Mouse (Mus musculus): ENCODE results near the gene Rtn4rl2. TPM values are rescaled to one million over a fixed set of nuclear protein-coding genes. Genes with fewer than 3 reads are reported as not detected.

The Rtn4rl2 gene
- polyA plus RNA-seq, 1 experiment from 2014 or later, result 1.1 TPM

DNA sequence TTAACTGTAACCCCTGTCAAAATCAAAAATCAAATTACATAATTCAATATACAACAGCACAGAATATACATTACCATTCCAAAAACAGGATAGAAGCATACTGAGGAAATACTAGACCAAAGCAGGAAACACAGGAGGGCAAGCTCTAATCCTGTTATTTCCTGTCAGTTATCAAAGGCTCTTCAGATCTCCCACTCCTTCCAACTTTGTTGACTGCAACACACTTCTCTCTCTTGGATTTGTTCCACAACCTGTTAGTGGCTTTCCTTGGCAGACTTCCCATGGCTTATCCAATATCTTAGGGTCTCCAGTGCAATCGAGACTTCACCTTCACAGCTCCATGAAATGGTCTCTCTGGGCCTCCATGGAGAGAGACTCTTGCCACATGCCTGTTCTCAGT is 41.3 kb downstream of the Rtn4rl2 start:
- no peak for DNase-seq (ENCODE audit: low spot score)

DNA sequence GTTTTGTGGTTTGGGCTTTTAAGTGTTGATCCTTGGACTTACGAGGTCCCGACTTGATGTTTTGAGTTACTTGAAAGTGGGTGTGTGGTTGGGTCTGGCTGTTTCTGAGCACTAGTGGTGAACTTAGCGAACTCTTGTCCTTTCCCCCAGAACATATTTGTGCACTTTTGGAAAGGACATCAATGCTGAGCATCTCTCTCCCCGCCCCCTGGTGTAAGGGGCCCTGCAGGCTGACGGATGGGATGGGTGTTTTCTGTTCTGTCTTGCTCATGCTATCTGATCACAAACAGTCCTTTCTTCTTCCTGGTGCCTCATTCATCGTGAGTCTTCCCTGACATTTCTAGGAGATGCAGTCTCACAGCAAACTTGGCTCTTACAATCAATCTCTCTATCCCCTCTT is 42.9 kb downstream of the Rtn4rl2 start:
- no peak overlapping the region for H3K27ac ChIP-seq
- H3K4me3 ChIP-seq (replicated peaks; ENCODE audit: low read depth, low read length), result no peak overlapping the region
- no peaks in the 10 kb centered on the region for H3K36me3 ChIP-seq (ENCODE audit: insufficient read depth, low read length)
- ATAC-seq (replicated peaks; ENCODE audit: low FRiP score, low read depth) (no peak), DNase-seq (ENCODE audit: low spot score) (no peak)
- 75% methylated on average over 6 of the region's 6 CpGs for WGBS
- H3K27me3 ChIP-seq (ENCODE audit: insufficient read depth, low read length), result peaks cover 6% of the 10 kb centered on the region; the same call in 1 of the 2 replicates
- no peaks in the 10 kb centered on the region for H3K9me3 ChIP-seq (replicated peaks; ENCODE audit: low read length)
- no peak overlapping the region for H3K9ac ChIP-seq (ENCODE audit: low read depth, low read length)
- H3K4me2 ChIP-seq (ENCODE audit: low read length), result no peak overlapping the region
- no peak for TF ChIP-seq CTCF (IDR thresholded peaks at IDR 0.05; ENCODE audit: low read depth)
- peaks cover 14% of the 10 kb centered on the region; the same call in 1 of the 2 replicates for H3K4me1 ChIP-seq (replicated peaks; ENCODE audit: insufficient read depth, low read length)

More for the DNA sequence above, 41.3 kb downstream of the Rtn4rl2 start:
- H3K9ac ChIP-seq (ENCODE audit: low read depth, low read length), result no peak overlapping the region
- H3K4me3 ChIP-seq (replicated peaks; ENCODE audit: low read depth, low read length), result no peak overlapping the region
- H3K27me3 ChIP-seq (ENCODE audit: insufficient read depth, low read length), result no peaks in the 10 kb centered on the region
- H3K9me3 ChIP-seq (replicated peaks; ENCODE audit: low read length), result no peaks in the 10 kb centered on the region
- H3K4me2 ChIP-seq (ENCODE audit: low read length), result no peak overlapping the region
- no peak for ATAC-seq (replicated peaks; ENCODE audit: low FRiP score, low read depth)
- H3K36me3 ChIP-seq (ENCODE audit: insufficient read depth, low read length), result peaks cover 3% of the 10 kb centered on the region; the same call in 1 of the 2 replicates
- H3K27ac ChIP-seq, result no peak overlapping the region
- WGBS, result 61% methylated on average over 1 of the region's 1 CpGs
- no peak for TF ChIP-seq CTCF (IDR thresholded peaks at IDR 0.05; ENCODE audit: low read depth)
- H3K4me1 ChIP-seq (replicated peaks; ENCODE audit: insufficient read depth, low read length), result 0 out of 2 replicates have a peak, but pooled peaks cover 6% of the 10 kb centered on the region

DNA sequence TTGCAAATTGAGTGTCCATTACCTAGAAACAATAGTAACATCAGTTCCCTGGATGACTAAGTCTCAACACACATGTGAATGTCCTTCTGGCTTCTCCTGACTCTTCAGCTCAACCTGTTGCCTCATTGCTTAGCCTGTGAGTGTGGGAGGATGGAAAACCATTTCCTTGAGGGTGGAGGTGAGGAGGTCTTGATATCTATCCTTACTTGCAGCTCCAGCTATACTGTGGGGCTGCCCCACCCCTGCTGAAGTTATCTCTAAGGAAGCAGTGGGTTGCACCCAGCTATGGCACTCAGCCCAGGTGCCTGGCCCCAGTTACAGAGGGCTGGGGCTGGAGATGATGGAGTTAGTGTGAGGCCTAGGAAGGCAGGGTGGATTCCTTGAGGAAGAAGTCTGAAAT is 44.6 kb downstream of the Rtn4rl2 start:
- TF ChIP-seq CTCF (IDR thresholded peaks at IDR 0.05; ENCODE audit: low read depth), result no peak
- Histone ChIP-seq H3K4me3 (replicated peaks; ENCODE audit: low read depth, low read length) (no peak overlapping the region), H3K27ac (no peak overlapping the region), H3K9me3 (replicated peaks; ENCODE audit: low read length) (no peaks in the 10 kb centered on the region), H3K4me1 (replicated peaks; ENCODE audit: insufficient read depth, low read length) (peaks cover 14% of the 10 kb centered on the region; the same call in 1 of the 2 replicates), H3K27me3 (ENCODE audit: insufficient read depth, low read length) (peaks cover 6% of the 10 kb centered on the region; the same call in 1 of the 2 replicates), H3K9ac (ENCODE audit: low read depth, low read length) (no peak overlapping the region), H3K36me3 (ENCODE audit: insufficient read depth, low read length) (no peaks in the 10 kb centered on the region), H3K4me2 (ENCODE audit: low read length) (0 out of 2 replicates have a peak overlapping the region, but pooled peaks have one; percentile 91)
- no peak for DNase-seq (ENCODE audit: low spot score)
- no peak for ATAC-seq (replicated peaks; ENCODE audit: low FRiP score, low read depth)

DNA sequence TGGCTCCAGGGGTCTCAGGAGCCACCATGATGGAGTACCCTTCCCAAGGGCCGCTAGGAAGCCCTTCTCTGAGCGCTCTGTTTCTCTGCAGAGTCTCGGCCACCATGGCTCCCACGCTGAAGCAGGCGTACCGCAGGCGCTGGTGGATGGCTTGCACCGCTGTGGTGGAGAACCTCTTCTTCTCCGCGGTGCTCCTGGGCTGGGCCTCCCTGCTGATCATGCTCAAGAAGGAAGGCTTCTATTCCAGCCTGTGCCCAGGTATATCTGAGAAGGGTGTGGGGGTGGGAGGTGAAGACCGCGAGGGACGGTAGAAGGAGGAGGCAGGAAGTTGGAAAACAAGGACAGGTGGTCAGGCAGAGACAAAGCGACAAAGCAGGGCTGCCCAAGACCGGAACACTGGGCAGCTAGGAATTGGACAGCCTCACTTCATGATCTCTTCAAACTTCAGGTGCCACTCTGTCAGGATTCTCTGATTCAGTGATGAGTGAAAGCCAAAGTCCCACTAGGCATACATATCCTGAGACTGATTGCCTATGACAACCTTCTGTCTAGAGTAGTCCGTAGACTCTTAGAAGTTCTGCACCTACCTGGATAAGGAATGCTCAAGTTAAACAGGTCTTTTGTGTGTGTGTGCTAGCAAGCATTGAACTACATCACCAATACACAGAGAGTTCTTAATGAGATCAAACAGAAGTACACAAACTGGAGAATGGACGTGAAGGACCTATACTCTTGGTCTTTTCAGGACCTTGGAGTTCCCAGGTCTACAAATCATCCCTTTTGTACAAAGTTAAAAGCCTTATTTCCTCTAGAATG is 45.6 kb downstream of the Rtn4rl2 start:
- H3K36me3 ChIP-seq (ENCODE audit: insufficient read depth, low read length), result no peaks in the 10 kb centered on the region
- H3K4me3 ChIP-seq (replicated peaks; ENCODE audit: low read depth, low read length), result peak overlapping the region; percentile 59
- H3K4me1 ChIP-seq (replicated peaks; ENCODE audit: insufficient read depth, low read length), result peaks cover 14% of the 10 kb centered on the region; the same call in 1 of the 2 replicates
- WGBS, result 6% methylated on average over 17 of the region's 17 CpGs
- peak overlapping the region; percentile 91 for H3K4me2 ChIP-seq (ENCODE audit: low read length)
- ATAC-seq (replicated peaks; ENCODE audit: low FRiP score, low read depth), result peak; percentile 18; the same call in 1 of the 2 replicates
- DNase-seq (ENCODE audit: low spot score), result peak; percentile 12
- peaks cover 6% of the 10 kb centered on the region; the same call in 1 of the 2 replicates for H3K27me3 ChIP-seq (ENCODE audit: insufficient read depth, low read length)
- peak overlapping the region; percentile 70; the same call in 1 of the 2 replicates for H3K27ac ChIP-seq
- no peak for TF ChIP-seq CTCF (IDR thresholded peaks at IDR 0.05; ENCODE audit: low read depth)
- H3K9ac ChIP-seq (ENCODE audit: low read depth, low read length), result peak overlapping the region; percentile 62
- H3K9me3 ChIP-seq (replicated peaks; ENCODE audit: low read length), result no peaks in the 10 kb centered on the region

DNA sequence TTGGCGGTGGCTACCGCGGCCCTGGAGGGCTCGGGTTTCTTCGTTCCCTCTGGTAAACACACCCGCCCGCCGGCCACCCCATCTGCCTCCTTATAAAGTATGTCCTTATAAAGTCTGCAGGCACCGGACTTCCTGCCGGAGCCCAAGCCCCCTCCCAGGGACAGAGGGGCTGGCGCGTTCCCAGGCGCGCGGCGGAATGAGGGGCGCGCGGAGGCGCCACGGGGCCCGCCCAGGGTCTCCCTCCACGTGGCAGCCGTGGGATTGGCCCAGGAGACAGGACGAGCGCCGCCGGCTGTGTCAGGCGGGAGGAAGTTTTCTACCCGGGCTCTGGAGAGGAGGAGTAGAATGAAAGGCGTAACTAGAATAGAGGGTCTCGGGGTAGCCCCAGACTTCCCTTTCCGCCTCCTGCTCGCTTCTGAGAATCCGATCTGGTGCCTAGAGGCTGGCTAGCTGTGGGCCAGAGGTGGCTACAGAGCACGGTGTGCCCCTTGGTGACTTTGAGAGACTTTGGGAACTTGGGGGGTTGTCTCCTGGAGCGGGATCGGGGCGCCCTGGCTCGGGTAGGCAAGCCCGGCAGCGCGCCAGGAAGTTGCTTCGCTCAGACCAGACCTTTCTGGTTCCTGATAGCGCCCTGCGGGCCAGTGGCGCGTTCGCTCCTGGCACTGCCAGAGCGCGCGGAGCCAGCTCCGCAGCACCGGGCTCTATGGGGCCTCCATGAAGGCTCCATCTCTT is 46.3 kb downstream of the Rtn4rl2 start:
- peak; percentile 87 for ATAC-seq (replicated peaks; ENCODE audit: low FRiP score, low read depth)
- under 1% methylated on average over 54 of the region's 54 CpGs for WGBS
- H3K27me3 ChIP-seq (ENCODE audit: insufficient read depth, low read length), result peaks cover 6% of the 10 kb centered on the region; the same call in 1 of the 2 replicates
- H3K4me3 ChIP-seq (replicated peaks; ENCODE audit: low read depth, low read length), result peak overlapping the region; percentile 59
- DNase-seq (ENCODE audit: low spot score), result peak; percentile 92
- H3K36me3 ChIP-seq (ENCODE audit: insufficient read depth, low read length), result no peaks in the 10 kb centered on the region
- no peaks in the 10 kb centered on the region for H3K9me3 ChIP-seq (replicated peaks; ENCODE audit: low read length)
- H3K4me2 ChIP-seq (ENCODE audit: low read length), result peak overlapping the region; percentile 91
- no peak for TF ChIP-seq CTCF (IDR thresholded peaks at IDR 0.05; ENCODE audit: low read depth)
- peak overlapping the region; percentile 70 for H3K27ac ChIP-seq
- H3K9ac ChIP-seq (ENCODE audit: low read depth, low read length), result peak overlapping the region; percentile 62
- peaks cover 14% of the 10 kb centered on the region; the same call in 1 of the 2 replicates for H3K4me1 ChIP-seq (replicated peaks; ENCODE audit: insufficient read depth, low read length)

Measured in kidney, postnatal 0 days (tissue).